Comparison of ENCODE assay signal across 8 mouse cellular contexts in genomic region chr12:73241960-73242359, GRCm38 (mm10). TPM values are rescaled to one million over a fixed set of nuclear protein-coding genes. Genes with fewer than 3 reads are reported as not detected.
DNase-seq lines count a peak whose midpoint lies in the region; ATAC-seq and TF ChIP-seq lines count a peak whose summit lies in the region.
"Had no signal": no experiment of that assay in that cellular context is flagged by ENCODE, and none has a peak within 500 bp of the region (broad histone marks: within the 10 kb centered on the region; RNA-seq: fewer than 3 reads in every experiment).

No protein-coding gene starts in this region.

- H3K9me3 ChIP-seq in embryonic facial prominence, embryonic 15.5 days (replicated peaks), result no peaks in the 10 kb centered on the region
- H3K9me3 ChIP-seq in hindbrain, postnatal 0 days (ENCODE audit: low read length), result no peaks in the 10 kb centered on the region
- H3K9me3 ChIP-seq: stomach, embryonic 15.5 days had no signal

- H3K4me1 ChIP-seq in embryonic facial prominence, embryonic 15.5 days, result peaks cover 9% of the 10 kb centered on the region; the same call in 1 of the 2 replicates
- H3K4me1 ChIP-seq in hindbrain, postnatal 0 days (ENCODE audit: insufficient read depth, low read length), result no peaks in the 10 kb centered on the region
- H3K4me1 ChIP-seq: stomach, embryonic 15.5 days had no signal

- H3K9ac ChIP-seq in embryonic facial prominence, embryonic 15.5 days, result no peak overlapping the region
- H3K9ac ChIP-seq in hindbrain, postnatal 0 days (replicated peaks; ENCODE audit: low read length), result no peak overlapping the region
- H3K9ac ChIP-seq: stomach, embryonic 15.5 days had no signal

- H3K4me2 ChIP-seq in embryonic facial prominence, embryonic 15.5 days (replicated peaks), result no peak overlapping the region
- no peak overlapping the region for H3K4me2 ChIP-seq in hindbrain, postnatal 0 days (ENCODE audit: low read depth, low read length)
- H3K4me2 ChIP-seq: stomach, embryonic 15.5 days had no signal

- WGBS in embryonic facial prominence, embryonic 15.5 days, result 65% methylated on average over 10 of the region's 10 CpGs
- 36% methylated on average over 10 of the region's 10 CpGs for WGBS in hindbrain, postnatal 0 days

- ATAC-seq in embryonic facial prominence, embryonic 15.5 days (ENCODE audit: insufficient number of reproducible peaks, low FRiP score, low TSS enrichment, low read depth), result peak; percentile 79
- ATAC-seq in hindbrain, postnatal 0 days, result peak; percentile 90
- ATAC-seq in megakaryocyte, adult 5-6 weeks (ENCODE audit: poor library complexity, severe bottlenecking), result no peak

- peak; percentile 88 for DNase-seq in brain, embryonic 14.5 days (ENCODE audit: low read depth)
- peak; percentile 66 for DNase-seq in hindbrain, postnatal 0 days (ENCODE audit: low spot score)
- DNase-seq in lung, postnatal 14 days, result peak; percentile 10
- DNase-seq in skeletal muscle tissue, adult 2 months (ENCODE audit: low read depth, low spot score), result peak; percentile 78
- no peak for DNase-seq in adrenal gland, postnatal 25 days

- H3K27ac ChIP-seq in embryonic facial prominence, embryonic 15.5 days (replicated peaks), result no peak overlapping the region
- 0 out of 2 replicates have a peak overlapping the region, but pooled peaks have one; percentile 11 for H3K27ac ChIP-seq in hindbrain, postnatal 0 days
- H3K27ac ChIP-seq: stomach, embryonic 15.5 days had no signal

- H3K36me3 ChIP-seq in embryonic facial prominence, embryonic 15.5 days, result no peaks in the 10 kb centered on the region
- H3K36me3 ChIP-seq in hindbrain, postnatal 0 days (ENCODE audit: insufficient read depth, low read length), result no peaks in the 10 kb centered on the region
- H3K36me3 ChIP-seq: stomach, embryonic 15.5 days had no signal

- no peak for TF ChIP-seq CTCF in brain, embryonic 14.5 days (IDR thresholded peaks at IDR 0.05; ENCODE audit: borderline replicate concordance, extremely low read depth, insufficient read depth, insufficient read length)
- no peak for TF ChIP-seq CTCF in hindbrain, postnatal 0 days (IDR thresholded peaks at IDR 0.05; ENCODE audit: low read depth)

- no peak overlapping the region for H3K4me3 ChIP-seq in embryonic facial prominence, embryonic 15.5 days (replicated peaks)
- no peak overlapping the region for H3K4me3 ChIP-seq in hindbrain, postnatal 0 days (ENCODE audit: low read length)
- H3K4me3 ChIP-seq: stomach, embryonic 15.5 days had no signal

- no peaks in the 10 kb centered on the region for H3K27me3 ChIP-seq in embryonic facial prominence, embryonic 15.5 days
- H3K27me3 ChIP-seq in hindbrain, postnatal 0 days (ENCODE audit: insufficient read depth, low read length), result no peaks in the 10 kb centered on the region
- H3K27me3 ChIP-seq: stomach, embryonic 15.5 days had no signal

- TF ChIP-seq POLR2A in brain, embryonic 14.5 days (IDR thresholded peaks at IDR 0.05; ENCODE audit: borderline replicate concordance, extremely low read depth, insufficient read depth, insufficient read length, poor library complexity, severe bottlenecking), result no peak

RNA-seq across cellular contexts. Expression of gene Trmt5, which starts 44.5 kb away (rescaled TPM):
- 13.1 and 16.1 TPM in 2 replicates for polyA plus RNA-seq in brain, embryonic 14.5 days (2012; rRNA removed)
- 15.8 and 17.1 TPM in 2 replicates for polyA plus RNA-seq in embryonic facial prominence, embryonic 15.5 days (2015; fragmentation: Nextera tagmentation; extraction: Ambion mirVana)
- total RNA-seq in hindbrain, postnatal 0 days (2014; rRNA removed), result 6.6 and 9.7 TPM in 2 replicates
- 15.0 TPM in 2 replicates for polyA plus RNA-seq in hindbrain, postnatal 0 days (2015; fragmentation: Nextera tagmentation; extraction: Ambion mirVana)
- 16.0 and 16.2 TPM in 2 replicates for total RNA-seq in megakaryocyte, adult 5-6 weeks (2015)
- total RNA-seq in megakaryocyte, adult 5-6 weeks (2017), result 11.6 and 14.5 TPM in 2 replicates
- total RNA-seq in adrenal gland, postnatal 25 days (2021), result 13.8 and 14.5 TPM in 2 replicates

RNA-seq across cellular contexts. Expression of gene Slc38a6, which starts 44.6 kb away (rescaled TPM):
- polyA plus RNA-seq in brain, embryonic 14.5 days (2012; rRNA removed), result 29.1 and 34.6 TPM in 2 replicates
- polyA plus RNA-seq in embryonic facial prominence, embryonic 15.5 days (2015; fragmentation: Nextera tagmentation; extraction: Ambion mirVana), result 13.2 and 16.5 TPM in 2 replicates
- total RNA-seq in hindbrain, postnatal 0 days (2014; rRNA removed), result 26.5 and 45.4 TPM in 2 replicates
- 6.4 and 10.7 TPM in 2 replicates for polyA plus RNA-seq in hindbrain, postnatal 0 days (2015; fragmentation: Nextera tagmentation; extraction: Ambion mirVana)
- total RNA-seq in megakaryocyte, adult 5-6 weeks (2015), result 7.9 and 9.0 TPM in 2 replicates
- total RNA-seq in megakaryocyte, adult 5-6 weeks (2017), result 5.0 and 7.2 TPM in 2 replicates
- 8.9 and 12.9 TPM in 2 replicates for total RNA-seq in adrenal gland, postnatal 25 days (2021)
